Mouse (Mus musculus): ENCODE data around the gene Nectin4.
"Not testable (repeated sequence)": the region's sequence is repeated elsewhere in the genome, so short reads cannot be mapped to it uniquely, and the experiment has no call there.

Gene Nectin4

DNA sequence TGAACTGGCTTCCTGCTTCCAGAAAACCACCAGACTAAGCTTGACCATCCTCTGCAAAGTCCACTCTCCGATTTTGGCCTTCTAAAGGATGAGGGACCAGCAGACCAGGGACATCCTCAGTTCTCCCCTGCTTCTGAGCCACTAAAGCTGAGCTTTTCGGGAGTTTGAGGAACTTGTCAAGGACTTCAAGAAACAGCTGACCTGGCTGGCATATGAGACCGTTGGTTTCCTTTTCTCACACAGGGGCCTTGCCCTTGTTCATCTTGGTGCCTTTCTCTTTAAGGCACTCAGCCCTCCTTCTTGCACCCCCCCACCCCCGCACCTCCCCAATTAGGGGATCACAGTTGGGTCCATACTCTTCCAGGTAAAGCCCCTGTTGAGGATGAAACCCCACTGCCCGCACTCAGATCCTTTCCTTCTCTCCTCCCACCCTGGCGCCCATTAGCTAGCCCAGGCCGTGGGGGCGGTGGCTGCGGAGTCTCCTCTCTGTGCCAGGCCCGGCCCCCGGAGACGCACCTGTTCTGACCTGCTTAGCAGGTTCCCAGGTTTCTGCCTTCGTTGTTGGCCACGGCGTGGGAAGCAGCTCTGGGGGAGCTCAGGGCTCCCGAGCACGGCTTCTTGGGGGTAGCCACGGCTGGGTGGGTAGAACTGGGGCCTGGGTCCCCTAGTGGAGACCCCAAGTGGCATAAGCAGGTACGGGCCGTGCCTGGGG is at the start of gene Nectin4:
Nectin4 (plus strand) TSS at position 255 of the 712 bp plus-strand sequence.
- in situ Hi-C loops (cut with MboI; ENCODE audit: unreplicated experiment in 2 of 2): loop anchor here (25.0 kb wide), 1 partner anchor 242 kb away; the partner anchor contains the start of gene Ly9 (in 2 of the 2)

DNA sequence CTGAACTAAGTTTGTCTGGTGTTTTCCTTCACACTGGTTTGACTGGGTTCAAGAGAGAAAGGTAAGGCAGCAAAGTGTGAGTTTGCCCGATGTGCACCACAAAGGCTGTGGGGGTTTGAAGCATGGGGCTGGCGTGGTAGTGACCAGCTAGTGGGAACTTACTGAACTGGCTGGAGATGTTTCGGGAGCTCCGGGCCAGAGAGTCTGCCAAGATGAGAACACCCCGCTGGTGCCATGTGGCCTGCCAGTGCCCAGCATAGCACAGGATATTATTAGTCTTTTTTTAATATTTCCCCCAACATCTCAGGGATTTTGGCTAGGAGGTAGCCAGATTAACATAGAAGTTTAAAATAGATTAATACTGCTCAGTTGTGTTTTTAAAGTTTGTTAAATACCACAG is 49.7 kb upstream of the Nectin4 start:
- in situ Hi-C loops (cut with MboI; ENCODE audit: unreplicated experiment in 2 of 2): loop anchor here (5.0 to 25.0 kb wide), 3 partner anchors 37 to 1042 kb away; partner anchors contain the start of gene Klhdc9 (in 1 of the 2)

DNA sequence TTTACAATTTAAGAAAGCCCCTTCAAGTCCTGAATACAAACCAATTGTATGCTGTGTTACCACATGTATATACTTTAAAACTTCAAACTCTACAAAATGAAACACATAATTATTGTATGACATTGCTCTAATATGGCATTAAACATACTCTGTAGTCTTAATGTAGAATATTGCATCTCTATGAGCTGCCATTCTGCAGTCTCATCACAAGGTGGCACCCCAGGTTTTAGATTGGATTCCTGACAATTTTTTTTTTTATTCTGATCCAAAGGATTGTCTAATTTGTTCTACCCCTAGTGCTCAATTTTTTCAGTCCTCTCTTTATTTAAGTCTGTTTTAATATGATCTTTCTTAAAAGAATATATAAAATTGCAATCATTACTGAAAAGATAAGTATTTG is 48.5 kb upstream of the Nectin4 start:
- in situ Hi-C loops (cut with MboI; ENCODE audit: unreplicated experiment in 2 of 2): loop anchor here (5.0 to 25.0 kb wide), 3 partner anchors 36 to 1041 kb away; partner anchors contain the start of gene Klhdc9 (in 1 of the 2)

DNA sequence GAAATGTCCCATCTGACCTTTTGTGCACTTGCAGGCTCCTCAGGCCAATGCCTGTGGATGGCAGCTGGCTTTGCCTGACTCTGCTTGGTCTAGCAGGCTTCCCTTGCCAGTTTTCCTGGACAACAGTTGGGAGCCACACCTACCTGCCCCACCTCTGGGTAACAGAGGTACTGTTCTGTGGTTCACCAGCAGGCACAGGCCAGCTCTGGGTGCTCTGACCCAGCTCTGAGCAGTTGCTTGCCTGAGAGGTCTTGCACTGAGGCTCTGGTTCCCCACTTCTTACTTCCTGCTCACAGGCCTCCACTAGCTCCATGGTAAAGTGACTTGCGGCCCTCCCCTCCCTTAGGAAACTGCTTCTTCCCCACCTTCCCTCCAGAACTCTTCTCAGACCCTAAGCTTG is 47.9 kb upstream of the Nectin4 start:
- in situ Hi-C loops (cut with MboI; ENCODE audit: unreplicated experiment in 2 of 2): loop anchor here (5.0 to 25.0 kb wide), 3 partner anchors 35 to 1040 kb away; partner anchors contain the start of gene Klhdc9 (in 1 of the 2)

DNA sequence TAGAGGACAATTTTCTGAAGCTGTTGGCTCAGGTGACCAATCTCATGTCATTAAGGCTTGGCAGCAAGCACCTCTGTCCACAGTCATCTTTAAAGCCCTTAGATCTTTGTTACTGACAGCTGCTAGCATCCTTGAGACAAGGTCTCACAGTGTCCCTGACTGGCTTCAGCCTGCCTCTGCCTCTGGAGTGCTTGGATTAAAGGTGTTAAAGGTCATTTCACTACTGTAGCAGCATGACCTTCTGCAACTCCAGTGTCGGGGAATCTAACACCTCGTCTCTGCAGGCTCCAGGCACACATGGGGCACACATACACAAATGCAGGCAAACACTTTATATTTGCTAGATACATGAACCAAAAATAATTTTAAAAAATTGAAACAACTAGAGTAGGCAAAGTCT is 44.3 kb upstream of the Nectin4 start:
- in situ Hi-C loops (cut with MboI; ENCODE audit: unreplicated experiment in 2 of 2): no loop called here

DNA sequence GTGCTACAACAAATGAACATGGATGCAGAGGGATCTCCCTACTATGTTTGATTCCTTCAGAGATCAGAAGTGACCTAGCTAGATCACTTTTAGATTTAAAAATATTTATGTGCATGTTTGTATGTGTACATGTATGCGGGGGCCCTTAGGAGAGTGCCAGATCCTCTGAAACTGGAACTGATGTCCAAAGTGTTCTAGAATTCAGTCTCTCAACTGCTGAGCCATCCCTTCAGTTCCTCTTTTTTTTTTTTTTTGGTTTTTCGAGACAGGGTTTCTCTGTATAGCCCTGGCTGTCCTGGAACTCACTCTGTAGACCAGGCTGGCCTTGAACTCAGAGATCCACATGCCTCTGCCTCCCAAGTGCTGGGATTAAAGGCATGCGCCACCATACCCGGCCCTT is 43.3 kb upstream of the Nectin4 start:
- in situ Hi-C loops (cut with MboI; ENCODE audit: unreplicated experiment in 2 of 2): not testable (repeated sequence)

DNA sequence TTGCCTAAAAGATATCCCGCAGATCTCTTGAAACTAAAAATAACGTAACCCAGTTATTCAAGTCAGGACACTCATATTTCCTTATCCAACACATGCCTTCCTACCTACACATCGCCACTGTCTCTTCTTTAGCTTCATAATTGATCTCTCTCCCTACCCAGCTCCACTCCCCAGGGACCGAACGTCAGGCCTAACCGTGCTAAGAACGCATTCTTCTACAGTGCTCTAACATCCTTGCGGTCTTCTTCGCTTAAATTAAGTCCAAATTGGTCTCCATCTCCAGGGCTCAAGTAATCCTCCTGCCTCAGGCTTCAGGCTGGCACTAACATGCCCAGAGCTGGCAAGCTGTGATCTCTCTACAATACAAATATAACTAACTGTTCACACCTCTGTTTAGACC is 41.7 kb upstream of the Nectin4 start:
- in situ Hi-C loops (cut with MboI; ENCODE audit: unreplicated experiment in 2 of 2): no loop called here

DNA sequence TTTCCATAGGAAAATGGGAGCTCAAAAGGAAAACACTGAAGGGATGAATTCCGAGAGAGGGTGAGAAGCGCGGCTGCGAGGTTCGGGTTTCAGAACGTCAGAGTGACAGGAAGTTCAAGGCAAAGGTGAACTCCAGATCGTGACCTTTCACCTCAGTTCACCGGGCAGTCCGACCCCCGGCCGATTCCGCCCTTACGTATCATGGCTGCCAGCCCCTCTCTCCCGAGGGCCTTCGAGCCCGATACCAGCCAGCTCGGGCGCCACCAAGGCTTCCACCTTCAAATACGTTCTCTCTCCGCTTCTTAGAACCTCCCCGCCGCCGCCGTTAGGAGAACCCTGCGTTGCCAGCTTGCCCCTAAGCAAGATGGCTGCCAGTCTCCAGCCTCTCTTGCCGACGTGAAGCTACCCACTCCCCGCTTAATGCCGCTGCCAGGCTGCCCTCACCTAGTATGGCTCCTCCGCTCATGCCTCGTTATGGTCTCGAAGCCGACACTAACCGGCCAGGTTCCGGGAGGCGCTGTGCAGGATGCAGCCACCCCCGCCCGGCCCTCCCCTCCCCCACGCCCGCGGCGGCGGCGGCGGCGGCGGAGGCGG is 41.0 kb upstream of the Nectin4 start, which contains the start of gene Dedd:
Dedd (plus strand) TSS at position 307 of the 594 bp plus-strand sequence.
- in situ Hi-C loops (cut with MboI; ENCODE audit: unreplicated experiment in 2 of 2): no loop called here

DNA sequence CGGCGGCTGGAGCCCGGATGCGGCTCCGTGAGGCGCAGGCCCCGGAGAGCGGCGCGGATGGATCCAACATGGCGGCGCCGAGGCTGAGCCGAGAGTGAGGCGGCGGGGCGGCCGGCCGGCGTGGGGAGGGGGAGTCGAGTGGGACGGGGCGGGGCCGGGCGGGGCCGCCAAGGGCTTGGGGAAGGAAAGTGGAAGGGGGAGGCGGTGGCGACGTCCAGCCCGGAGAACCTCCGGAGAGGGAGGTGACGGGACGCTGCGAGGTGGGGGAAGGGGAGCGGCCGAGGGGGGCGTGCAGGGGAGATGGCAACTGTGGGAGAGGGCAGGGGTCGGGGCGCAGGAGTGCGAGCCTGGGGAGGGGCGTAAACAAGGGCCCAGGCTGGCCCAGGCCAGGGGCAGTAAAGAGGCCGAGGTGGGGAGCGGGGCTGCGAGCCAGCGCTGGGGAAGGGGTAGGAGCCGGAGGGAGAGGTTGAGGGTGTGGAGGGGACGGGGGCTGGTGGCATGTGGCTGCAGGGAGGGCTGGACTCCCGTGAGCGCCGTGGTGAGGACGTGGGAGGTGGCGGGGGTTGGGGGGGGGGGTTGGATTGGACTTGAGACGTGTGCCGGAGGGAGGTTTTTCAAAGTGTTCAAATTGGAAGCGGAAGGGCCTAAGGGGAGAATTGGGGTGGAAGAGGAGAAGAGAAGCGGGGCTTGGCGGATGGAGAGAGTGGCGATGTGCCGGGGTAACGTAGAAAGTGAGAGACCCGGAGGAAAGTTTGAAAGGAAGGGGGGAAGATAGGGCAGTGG is 40.3 kb upstream of the Nectin4 start:
- in situ Hi-C loops (cut with MboI; ENCODE audit: unreplicated experiment in 2 of 2): no loop called here

DNA sequence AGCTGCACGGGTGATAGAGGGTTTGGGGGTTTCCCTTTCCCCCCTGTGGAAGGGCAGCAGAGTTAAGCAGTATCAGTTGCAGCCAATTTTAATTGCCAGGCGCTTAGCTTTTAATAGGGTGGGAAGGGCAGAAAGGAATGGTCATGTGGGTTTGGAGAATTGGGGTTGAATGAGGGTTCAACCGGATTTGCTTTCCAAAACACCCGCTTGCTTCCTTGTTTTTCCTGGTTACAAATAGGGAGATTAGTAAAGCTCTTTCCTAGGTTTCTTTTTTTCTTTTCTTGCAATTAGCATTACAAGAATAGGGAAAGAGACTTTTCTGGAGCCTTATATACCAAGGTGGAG is 39.7 kb upstream of the Nectin4 start:
- in situ Hi-C loops (cut with MboI; ENCODE audit: unreplicated experiment in 2 of 2): no loop called here

DNA sequence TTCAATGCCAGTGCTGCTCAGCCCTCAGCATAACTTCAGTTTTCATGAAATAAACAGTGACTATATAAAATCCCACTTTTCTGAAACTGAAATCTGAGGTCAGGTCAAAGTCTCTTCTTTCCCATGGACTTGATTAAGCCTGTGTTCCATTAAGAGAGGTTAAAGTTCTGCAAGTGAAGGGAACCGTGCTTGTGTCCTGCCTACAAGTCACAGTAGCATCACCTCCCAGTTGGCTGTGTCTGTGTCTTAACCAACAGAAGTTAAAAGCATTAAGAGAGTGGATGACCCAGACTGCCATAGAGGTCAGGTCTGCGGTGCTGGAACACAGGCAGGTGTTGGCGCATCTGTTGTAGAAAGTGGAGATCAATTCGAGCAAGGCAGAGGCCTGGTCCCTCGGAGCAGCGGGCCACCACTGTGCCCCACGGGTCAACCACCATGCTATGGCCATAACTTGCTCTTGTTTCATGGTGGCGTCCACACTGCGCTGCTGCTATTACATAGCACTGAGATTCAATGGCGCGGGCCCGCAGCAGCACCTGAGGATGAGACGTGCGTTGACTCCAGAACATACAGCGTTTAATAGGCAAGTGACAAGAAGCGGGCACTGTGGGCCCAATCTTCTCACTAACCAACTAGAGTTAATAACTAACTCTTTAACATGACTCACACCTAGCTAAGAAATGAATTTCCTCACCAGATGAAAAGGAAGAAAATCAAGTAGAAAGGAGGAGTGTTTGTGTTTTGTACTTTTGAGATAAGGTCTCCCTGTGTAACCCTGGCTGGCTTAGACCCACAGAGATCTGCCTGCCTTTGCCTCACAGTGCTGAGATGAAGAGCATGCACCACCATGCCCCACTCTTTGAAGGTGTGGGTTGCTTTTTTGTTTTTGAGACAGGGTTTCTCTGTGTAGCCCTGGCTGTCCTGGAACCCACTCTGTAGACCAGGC is 27.4 kb upstream of the Nectin4 start:
- in situ Hi-C loops (cut with MboI; ENCODE audit: unreplicated experiment in 2 of 2): no loop called here

DNA sequence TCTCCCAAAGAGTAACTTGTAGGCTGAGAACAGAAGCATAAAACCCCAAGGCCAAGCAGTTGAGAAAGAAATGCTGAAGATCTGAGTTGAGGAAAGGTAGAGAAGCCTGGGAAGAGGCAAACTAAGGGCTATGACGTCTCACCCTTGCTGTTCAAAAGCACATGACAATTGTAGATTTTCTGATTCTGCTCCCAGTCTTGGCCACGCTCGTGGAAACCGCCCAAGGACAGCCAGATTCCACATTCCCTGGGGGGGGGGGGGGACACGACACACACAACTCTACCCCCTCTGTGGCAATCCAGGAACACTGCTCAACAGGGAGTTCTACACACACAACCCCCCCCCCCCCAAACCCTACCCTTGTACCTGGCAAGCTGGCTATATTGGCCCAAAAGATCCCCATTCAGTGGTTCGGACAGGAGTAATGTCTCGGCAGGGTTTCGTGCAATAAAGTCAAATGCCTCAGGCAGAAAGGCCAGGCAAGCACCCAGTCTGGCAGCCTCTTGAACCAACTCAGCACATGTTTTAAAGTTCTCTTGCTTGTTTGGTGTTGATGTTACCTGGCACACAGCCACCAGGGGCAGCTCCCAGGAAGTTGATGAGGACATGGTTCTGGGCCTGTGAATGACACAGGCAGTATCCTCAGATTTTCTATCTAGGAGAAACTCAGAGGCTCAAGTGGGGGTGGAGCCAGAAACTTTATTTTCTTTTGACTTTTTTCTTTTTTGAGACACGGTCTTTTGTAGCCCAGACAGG is 25.8 kb upstream of the Nectin4 start:
- in situ Hi-C loops (cut with MboI; ENCODE audit: unreplicated experiment in 2 of 2): no loop called here

DNA sequence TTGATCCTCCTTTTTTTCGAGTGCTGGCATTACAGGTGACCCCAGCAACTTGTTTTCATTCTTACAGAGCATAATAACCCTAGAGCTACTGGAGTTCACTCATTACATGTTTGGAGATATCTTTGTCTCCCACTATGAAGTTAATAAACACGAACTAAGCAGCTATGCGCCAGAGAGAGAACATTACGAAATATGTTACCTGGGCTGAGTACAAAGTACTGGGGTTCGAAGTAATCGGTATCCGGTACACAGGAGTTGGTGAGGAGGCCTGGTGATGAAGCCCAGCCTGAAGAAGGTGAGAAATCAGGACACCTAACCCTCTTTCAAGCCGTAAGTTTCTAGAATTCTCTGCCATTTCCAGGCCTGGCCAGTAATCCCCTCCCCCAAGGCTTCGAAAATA is 25.2 kb upstream of the Nectin4 start:
- in situ Hi-C loops (cut with MboI; ENCODE audit: unreplicated experiment in 2 of 2): no loop called here

DNA sequence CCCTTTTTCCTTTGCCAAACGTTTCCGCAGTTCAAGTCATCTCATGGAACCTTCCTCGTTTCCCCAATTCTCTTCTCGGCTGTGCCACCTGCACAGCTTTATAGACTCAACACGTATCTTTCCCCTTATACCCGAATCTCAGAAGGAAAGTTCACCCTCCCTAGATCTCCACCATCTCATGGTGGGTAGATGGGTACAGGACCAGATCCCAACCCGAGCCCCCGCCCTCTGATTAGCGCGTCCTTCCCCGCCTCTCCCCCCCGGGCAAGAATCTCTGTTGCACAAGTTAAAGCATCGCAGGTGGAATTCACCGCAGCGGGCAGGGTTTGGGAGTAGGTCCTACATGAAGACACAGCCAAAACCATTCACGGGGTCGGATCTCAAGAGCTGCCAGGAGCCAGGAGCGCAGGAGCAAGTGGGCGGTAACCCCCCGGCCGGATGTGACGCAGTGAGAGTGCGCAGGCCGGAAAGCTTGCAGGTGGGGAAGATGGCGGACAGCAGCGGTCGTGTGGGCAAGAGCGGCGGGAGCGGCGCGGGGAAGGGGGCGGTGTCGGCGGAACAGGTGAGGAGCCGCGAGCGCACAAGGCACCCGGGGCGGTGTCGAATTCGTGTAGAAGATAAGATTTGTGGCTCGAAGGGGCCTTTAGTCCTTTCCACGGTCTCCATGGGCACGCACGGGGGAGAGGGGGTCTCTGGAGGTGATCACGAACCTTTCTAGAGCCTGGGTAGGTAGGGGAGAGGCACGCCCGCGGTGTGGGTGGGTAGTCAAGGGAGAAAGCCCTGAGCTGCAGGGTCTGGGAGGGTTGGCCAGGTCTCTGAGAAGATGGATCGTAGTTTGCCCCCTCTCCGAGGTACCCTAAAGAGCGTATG is 24.4 kb upstream of the Nectin4 start, which contains the start of the genes Nit1 and Pfdn2:
Nit1 (minus strand) TSS at position 422 of the 870 bp plus-strand sequence.
Pfdn2 (plus strand) TSS at position 446 of the 870 bp plus-strand sequence.
- in situ Hi-C loops (cut with MboI; ENCODE audit: unreplicated experiment in 2 of 2): no loop called here

DNA sequence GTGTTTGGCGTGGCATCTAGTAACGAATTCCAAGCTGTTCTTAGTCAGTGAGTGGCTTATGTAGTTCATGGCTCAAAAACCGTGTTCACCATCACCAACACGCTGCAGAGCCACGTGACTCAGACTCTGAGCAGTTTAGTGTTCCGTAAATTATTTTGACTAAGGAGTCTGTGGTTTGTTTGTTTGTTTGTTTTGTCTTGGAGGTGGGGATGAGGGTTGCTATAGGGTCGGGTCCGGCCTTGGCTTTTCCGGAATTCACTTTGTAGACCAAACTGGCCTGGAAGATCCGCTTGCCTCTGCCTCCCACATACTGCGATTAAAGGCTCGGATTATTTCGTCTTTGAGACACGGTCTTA is 23.8 kb upstream of the Nectin4 start:
- in situ Hi-C loops (cut with MboI; ENCODE audit: unreplicated experiment in 2 of 2): no loop called here

DNA sequence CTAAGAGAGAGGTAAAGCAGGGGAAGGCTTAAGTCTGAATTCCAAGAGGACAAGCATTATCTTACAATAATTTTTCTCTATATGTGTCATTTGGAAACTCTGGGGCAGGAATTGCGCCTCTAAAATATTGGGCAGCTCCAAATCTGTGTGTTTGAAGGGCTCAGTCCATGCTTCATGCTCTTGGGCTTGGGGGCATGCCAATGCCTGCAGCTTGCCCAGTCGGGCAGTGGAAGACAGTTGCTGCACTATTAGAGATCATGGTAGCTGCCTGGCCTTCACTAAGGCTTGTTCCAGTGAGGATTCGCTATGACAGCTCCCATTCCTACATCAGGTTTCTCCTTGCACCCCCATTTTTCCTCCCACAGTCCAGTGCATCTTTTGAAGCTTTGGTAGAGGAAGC is 21.2 kb upstream of the Nectin4 start:
- in situ Hi-C loops (cut with MboI; ENCODE audit: unreplicated experiment in 2 of 2): no loop called here

DNA sequence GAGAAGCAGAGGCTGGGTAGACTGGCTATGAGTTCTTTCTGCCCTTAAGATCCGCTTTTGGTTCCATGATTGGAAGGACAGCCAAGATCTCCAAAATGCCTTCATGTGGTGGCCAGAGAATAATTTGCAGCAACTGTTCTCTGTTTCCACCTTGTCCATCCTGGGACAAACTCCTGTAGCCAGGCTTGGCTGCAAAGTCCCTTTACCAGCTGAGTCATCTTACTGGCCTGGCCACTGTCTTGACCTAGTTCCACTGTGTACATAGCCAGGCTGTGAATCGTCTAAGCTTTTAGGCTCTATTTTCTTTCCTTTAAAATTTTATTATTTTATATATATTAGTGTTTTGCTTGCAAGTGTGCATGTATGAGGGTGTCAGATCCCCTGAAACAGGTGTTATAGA is 20.7 kb upstream of the Nectin4 start:
- in situ Hi-C loops (cut with MboI; ENCODE audit: unreplicated experiment in 2 of 2): no loop called here

DNA sequence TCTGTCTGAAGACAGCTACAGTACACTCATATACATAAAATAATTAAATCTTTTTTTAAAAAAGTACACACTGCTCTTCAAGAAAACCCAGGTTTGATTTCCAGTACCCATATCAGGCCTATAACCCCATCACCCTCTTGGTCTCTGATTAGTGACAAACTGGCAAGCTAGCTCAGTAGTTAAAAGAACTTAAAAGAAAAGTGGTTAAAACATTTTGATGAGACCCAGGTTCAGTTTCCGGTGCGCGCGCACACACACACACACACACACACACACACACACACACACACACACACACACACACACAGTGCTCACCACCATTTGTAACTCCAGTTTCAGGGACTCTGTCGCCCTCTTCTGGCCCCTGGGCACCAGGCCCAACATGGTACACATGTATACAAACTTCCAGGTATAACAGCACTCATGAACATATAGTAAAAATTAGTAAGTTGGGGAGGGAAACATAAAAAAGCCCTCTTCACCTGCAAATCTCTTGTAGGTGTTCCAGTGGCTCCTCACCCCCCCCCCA is 14.0 kb upstream of the Nectin4 start:
- in situ Hi-C loops (cut with MboI; ENCODE audit: unreplicated experiment in 2 of 2): loop anchor here (5.0 to 25.0 kb wide), 4 partner anchors 34 to 461 kb away; partner anchors contain the start of gene Ly9 (in 2 of the 2)
